Mouse (Mus musculus) olfactory bulb, adult 2 months (tissue): ENCODE measurements around the gene Tbc1d10c.

ENCODE experiments used
- CTCF ChIP-seq: fragments of 200-500 bp; IDR thresholded peaks from 2 replicates; pipeline ENCODE4 v1.5.1; 2012; ENCODE audit warnings: low read depth, mild to moderate bottlenecking, low read length, moderate library complexity; ENCODE audit not compliant: insufficient read depth
- POLR2A ChIP-seq: fragments of 200-500 bp; IDR thresholded peaks from 2 replicates; pipeline ENCODE4 v1.6.1; 2012; ENCODE audit warnings: mild to moderate bottlenecking, low read depth, low read length, moderate library complexity; ENCODE audit not compliant: insufficient read depth

- TF ChIP-seq CTCF, result no peak
- TF ChIP-seq POLR2A, result no peak
Observed at GRCm38 (mm10) chr19:4166678-4167476, 24.2 kb downstream of the Tbc1d10c start.
